Mouse (Mus musculus): ENCODE data around the gene Arhgap15. TPM values are rescaled to one million over a fixed set of nuclear protein-coding genes. Genes with fewer than 3 reads are reported as not detected.

Arhgap15 gene
- polyA plus RNA-seq, 1 experiment from 2014 or later = 0.20 TPM

GRCm38 (mm10) chr2:44397735-44398337 is 649.2 kb downstream of the Arhgap15 start:
- H3K27ac ChIP-seq (ENCODE audit: low read depth, low read length) = no peak overlapping the region
- no peaks in the 10 kb centered on the region; the same call in 1 of the 2 replicates for H3K27me3 ChIP-seq (ENCODE audit: control insufficient read depth, insufficient read depth, low read length)
- 74% methylated on average over 4 of the region's 4 CpGs for WGBS
- H3K4me1 ChIP-seq (replicated peaks; ENCODE audit: control insufficient read depth, insufficient read depth, low read length) = no peaks in the 10 kb centered on the region
- H3K9me3 ChIP-seq (ENCODE audit: control insufficient read depth, low read length) = no peaks in the 10 kb centered on the region
- no peak overlapping the region for H3K4me2 ChIP-seq (ENCODE audit: low read depth, low read length, severe bottlenecking)
- H3K9ac ChIP-seq (ENCODE audit: low read length) = no peak overlapping the region
- H3K4me3 ChIP-seq (ENCODE audit: low read depth, low read length) = no peak overlapping the region
- no peaks in the 10 kb centered on the region for H3K36me3 ChIP-seq (ENCODE audit: control insufficient read depth, insufficient read depth, low read length)
- ATAC-seq (replicated peaks; ENCODE audit: low FRiP score) (peak; percentile 31; the same call in 1 of the 2 replicates), DNase-seq (ENCODE audit: low spot score) (no peak)

GRCm38 (mm10) chr2:44399191-44399926 is 650.7 kb downstream of the Arhgap15 start:
- DNase-seq (ENCODE audit: low spot score) (no peak), ATAC-seq (replicated peaks; ENCODE audit: low FRiP score) (no peak)
- Histone ChIP-seq H3K36me3 (ENCODE audit: control insufficient read depth, insufficient read depth, low read length) (no peaks in the 10 kb centered on the region), H3K27me3 (ENCODE audit: control insufficient read depth, insufficient read depth, low read length) (no peaks in the 10 kb centered on the region), H3K4me2 (ENCODE audit: low read depth, low read length, severe bottlenecking) (no peak overlapping the region), H3K9ac (ENCODE audit: low read length) (no peak overlapping the region), H3K4me3 (ENCODE audit: low read depth, low read length) (no peak overlapping the region), H3K4me1 (replicated peaks; ENCODE audit: control insufficient read depth, insufficient read depth, low read length) (no peaks in the 10 kb centered on the region), H3K9me3 (ENCODE audit: control insufficient read depth, low read length) (no peaks in the 10 kb centered on the region), H3K27ac (ENCODE audit: low read depth, low read length) (no peak overlapping the region)

- 78% methylated on average over 3 of the region's 3 CpGs for WGBS
- no peak for ATAC-seq (replicated peaks; ENCODE audit: low FRiP score)
- Histone ChIP-seq H3K9ac (ENCODE audit: low read length) (no peak overlapping the region), H3K4me2 (ENCODE audit: low read depth, low read length, severe bottlenecking) (no peak overlapping the region), H3K9me3 (ENCODE audit: control insufficient read depth, low read length) (no peaks in the 10 kb centered on the region), H3K27ac (ENCODE audit: low read depth, low read length) (no peak overlapping the region), H3K36me3 (ENCODE audit: control insufficient read depth, insufficient read depth, low read length) (no peaks in the 10 kb centered on the region), H3K4me3 (ENCODE audit: low read depth, low read length) (no peak overlapping the region), H3K4me1 (replicated peaks; ENCODE audit: control insufficient read depth, insufficient read depth, low read length) (no peaks in the 10 kb centered on the region), H3K27me3 (ENCODE audit: control insufficient read depth, insufficient read depth, low read length) (no peaks in the 10 kb centered on the region)
- DNase-seq (ENCODE audit: low spot score) = no peak
Observed at GRCm38 (mm10) chr2:44401704-44402422, 653.2 kb downstream of the Arhgap15 start.

- no peaks in the 10 kb centered on the region for H3K4me1 ChIP-seq (replicated peaks; ENCODE audit: control insufficient read depth, insufficient read depth, low read length)
- H3K27ac ChIP-seq (ENCODE audit: low read depth, low read length) = no peak overlapping the region
- ATAC-seq (replicated peaks; ENCODE audit: low FRiP score) (no peak), DNase-seq (ENCODE audit: low spot score) (no peak)
- no peaks in the 10 kb centered on the region for H3K9me3 ChIP-seq (ENCODE audit: control insufficient read depth, low read length)
- no peaks in the 10 kb centered on the region for H3K36me3 ChIP-seq (ENCODE audit: control insufficient read depth, insufficient read depth, low read length)
- H3K27me3 ChIP-seq (ENCODE audit: control insufficient read depth, insufficient read depth, low read length) = no peaks in the 10 kb centered on the region
- 71% methylated on average over 2 of the region's 2 CpGs for WGBS
- no peak overlapping the region for H3K4me2 ChIP-seq (ENCODE audit: low read depth, low read length, severe bottlenecking)
- H3K4me3 ChIP-seq (ENCODE audit: low read depth, low read length) = no peak overlapping the region
- H3K9ac ChIP-seq (ENCODE audit: low read length) = no peak overlapping the region
Observed at GRCm38 (mm10) chr2:44411660-44412059, 663.0 kb downstream of the Arhgap15 start.

GRCm38 (mm10) chr2:44416331-44416730 is 667.7 kb downstream of the Arhgap15 start:
- no peaks in the 10 kb centered on the region for H3K9me3 ChIP-seq (ENCODE audit: control insufficient read depth, low read length)
- no peaks in the 10 kb centered on the region for H3K4me1 ChIP-seq (replicated peaks; ENCODE audit: control insufficient read depth, insufficient read depth, low read length)
- no peak overlapping the region for H3K27ac ChIP-seq (ENCODE audit: low read depth, low read length)
- WGBS = 89% methylated on average over 4 of the region's 4 CpGs
- no peak for DNase-seq (ENCODE audit: low spot score)
- no peak overlapping the region for H3K4me2 ChIP-seq (ENCODE audit: low read depth, low read length, severe bottlenecking)
- ATAC-seq (replicated peaks; ENCODE audit: low FRiP score) = no peak
- H3K27me3 ChIP-seq (ENCODE audit: control insufficient read depth, insufficient read depth, low read length) = no peaks in the 10 kb centered on the region
- no peak overlapping the region for H3K9ac ChIP-seq (ENCODE audit: low read length)
- no peak overlapping the region for H3K4me3 ChIP-seq (ENCODE audit: low read depth, low read length)
- H3K36me3 ChIP-seq (ENCODE audit: control insufficient read depth, insufficient read depth, low read length) = no peaks in the 10 kb centered on the region

- no peak overlapping the region for H3K27ac ChIP-seq (ENCODE audit: low read depth, low read length)
- no peaks in the 10 kb centered on the region for H3K36me3 ChIP-seq (ENCODE audit: control insufficient read depth, insufficient read depth, low read length)
- DNase-seq (ENCODE audit: low spot score) (no peak), ATAC-seq (replicated peaks; ENCODE audit: low FRiP score) (no peak)
- no peaks in the 10 kb centered on the region for H3K27me3 ChIP-seq (ENCODE audit: control insufficient read depth, insufficient read depth, low read length)
- H3K4me1 ChIP-seq (replicated peaks; ENCODE audit: control insufficient read depth, insufficient read depth, low read length) = no peaks in the 10 kb centered on the region
- H3K9ac ChIP-seq (ENCODE audit: low read length) = no peak overlapping the region
- H3K4me2 ChIP-seq (ENCODE audit: low read depth, low read length, severe bottlenecking) = no peak overlapping the region
- 86% methylated on average over 4 of the region's 4 CpGs for WGBS
- H3K4me3 ChIP-seq (ENCODE audit: low read depth, low read length) = no peak overlapping the region
- no peaks in the 10 kb centered on the region for H3K9me3 ChIP-seq (ENCODE audit: control insufficient read depth, low read length)
Observed at GRCm38 (mm10) chr2:44419547-44420225, 671.1 kb downstream of the Arhgap15 start.

GRCm38 (mm10) chr2:44430521-44430920 is 681.9 kb downstream of the Arhgap15 start:
- Histone ChIP-seq H3K4me1 (replicated peaks; ENCODE audit: control insufficient read depth, insufficient read depth, low read length) (no peaks in the 10 kb centered on the region), H3K27me3 (ENCODE audit: control insufficient read depth, insufficient read depth, low read length) (no peaks in the 10 kb centered on the region), H3K9ac (ENCODE audit: low read length) (no peak overlapping the region), H3K4me3 (ENCODE audit: low read depth, low read length) (no peak overlapping the region), H3K9me3 (ENCODE audit: control insufficient read depth, low read length) (no peaks in the 10 kb centered on the region), H3K27ac (ENCODE audit: low read depth, low read length) (no peak overlapping the region), H3K36me3 (ENCODE audit: control insufficient read depth, insufficient read depth, low read length) (no peaks in the 10 kb centered on the region), H3K4me2 (ENCODE audit: low read depth, low read length, severe bottlenecking) (no peak overlapping the region)
- no peak for ATAC-seq (replicated peaks; ENCODE audit: low FRiP score)
- no peak for DNase-seq (ENCODE audit: low spot score)
- WGBS = 79% methylated on average over 9 of the region's 9 CpGs

GRCm38 (mm10) chr2:44436652-44437051 is 688.0 kb downstream of the Arhgap15 start:
- no peak overlapping the region for H3K9ac ChIP-seq (ENCODE audit: low read length)
- no peak overlapping the region for H3K4me3 ChIP-seq (ENCODE audit: low read depth, low read length)
- no peaks in the 10 kb centered on the region for H3K36me3 ChIP-seq (ENCODE audit: control insufficient read depth, insufficient read depth, low read length)
- ATAC-seq (replicated peaks; ENCODE audit: low FRiP score) = no peak
- peaks cover 1% of the 10 kb centered on the region for H3K9me3 ChIP-seq (ENCODE audit: control insufficient read depth, low read length)
- no peaks in the 10 kb centered on the region for H3K4me1 ChIP-seq (replicated peaks; ENCODE audit: control insufficient read depth, insufficient read depth, low read length)
- H3K27me3 ChIP-seq (ENCODE audit: control insufficient read depth, insufficient read depth, low read length) = no peaks in the 10 kb centered on the region
- no peak overlapping the region for H3K27ac ChIP-seq (ENCODE audit: low read depth, low read length)
- 91% methylated on average over 5 of the region's 5 CpGs for WGBS
- DNase-seq (ENCODE audit: low spot score) = no peak
- H3K4me2 ChIP-seq (ENCODE audit: low read depth, low read length, severe bottlenecking) = no peak overlapping the region

All from forebrain, embryonic 11.5 days (tissue).